Mouse (Mus musculus) CD4-positive, CD25-positive, alpha-beta regulatory T cell (primary cell): ENCODE data around the gene Cyp2c66. TPM values are rescaled to one million over a fixed set of nuclear protein-coding genes. Genes with fewer than 3 reads are reported as not detected.

Source experiments
- polyA plus RNA-seq: library from polyadenylated mRNA; unstranded; fragments of 100-300 nt; shearing (Covaris generic); gene quantifications from one replicate; pipeline ENCODE4 v1.2.1, GENCODE M21; 2017

The Cyp2c66 gene
- polyA plus RNA-seq: not detected

GRCm38 (mm10) chr19:39113644-39114043, at the start of gene Cyp2c66:
TSS of gene Cyp2c66 (plus strand) at chr19:39113898.

Other genes with a start within 250 kb of the Cyp2c66 start
- gene Hells, start 183.0 kb upstream of the Cyp2c66 start, polyA plus RNA-seq: 12.9 TPM
- gene Cyp2c55, start 106.9 kb upstream of the Cyp2c66 start, polyA plus RNA-seq: not detected
- gene Cyp2c65, start 52.9 kb upstream of the Cyp2c66 start, polyA plus RNA-seq: not detected
- not detected for gene Cyp2c29, start 155.5 kb downstream of the Cyp2c66 start, polyA plus RNA-seq